Mouse (Mus musculus) lung, postnatal 0 days (tissue): ENCODE results near the gene 1700017B05Rik.

Experiments used
- CTCF ChIP-seq: IDR thresholded peaks from 2 replicates; pipeline ENCODE4 v1.5.1; 2016; ENCODE audit warnings: antibody characterized with exemption, mild to moderate bottlenecking
- EP300 ChIP-seq: IDR thresholded peaks from 2 replicates; pipeline ENCODE4 v1.6.1; 2016; ENCODE audit warnings: antibody characterized with exemption, mild to moderate bottlenecking, control low read depth

DNA sequence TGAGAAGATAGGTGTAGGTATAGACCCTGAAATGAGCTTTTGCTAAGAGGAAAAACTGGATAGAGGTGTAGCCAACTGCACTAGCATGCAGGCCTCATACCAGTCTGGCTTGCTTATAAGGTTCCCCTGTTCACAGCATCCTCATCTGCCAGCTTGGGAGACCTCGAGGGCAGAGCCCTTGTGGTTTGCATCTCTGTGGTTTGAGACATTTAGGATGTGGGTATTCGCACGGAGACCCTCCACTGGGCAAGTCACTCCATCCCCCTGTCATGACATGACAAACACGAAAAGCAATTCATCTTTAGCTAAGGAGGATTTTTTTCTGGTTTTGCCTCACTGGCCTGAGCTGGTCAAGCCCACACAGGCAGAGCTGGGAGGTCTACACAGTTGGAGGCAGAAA is 34.2 kb downstream of the 1700017B05Rik start:
- TF ChIP-seq CTCF (no peak), EP300 (no peak)
